Mouse (Mus musculus) MEL (cell line): ENCODE measurements around the gene Tradd. TPM values are rescaled to one million over a fixed set of nuclear protein-coding genes. Genes with fewer than 3 reads are reported as not detected.

Experiments
- DNase-seq: peaks from one replicate; pipeline ENCODE4 v3.0.0; 2011; ENCODE audit warnings: low read depth, low spot score
- H3K27ac ChIP-seq: 2 replicates; pipeline ENCODE4 v1.5.1; 2012; ENCODE audit warnings: low read depth, mild to moderate bottlenecking, control low read depth, low read length, moderate library complexity; ENCODE audit not compliant: control insufficient read depth
- H3K27me3 ChIP-seq, 2 experiments: fragments of 150-350 bp in 1 of 2; sonication (generic) in 1 of 2; 2 replicates each; pipeline ENCODE4 v1.6.1; 2012; ENCODE audit warnings: low read length in 2 of 2, mild to moderate bottlenecking in 2 of 2, improper control_type of control experiment in 1 of 2, moderate library complexity in 1 of 2; ENCODE audit not compliant: insufficient read depth in 2 of 2, control insufficient read depth in 1 of 2
- H3K36me3 ChIP-seq, 2 experiments: 2 replicates each; pipeline ENCODE4 v1.6.1; 2012 to 2014; ENCODE audit warnings: low read length in 2 of 2, improper control_type of control experiment in 1 of 2, inconsistent platforms in 1 of 2, mild to moderate bottlenecking in 1 of 2; ENCODE audit not compliant: insufficient read depth in 2 of 2, control insufficient read depth in 1 of 2
- H3K4me1 ChIP-seq, 2 experiments: fragments of 150-350 bp in 1 of 2; sonication (generic) in 1 of 2; 2 replicates each; pipeline ENCODE4 v1.6.1; 2012; ENCODE audit warnings: low read length in 2 of 2, improper control_type of control experiment in 1 of 2, mild to moderate bottlenecking in 1 of 2; ENCODE audit not compliant: insufficient read depth in 2 of 2, control insufficient read depth in 1 of 2
- H3K4me3 ChIP-seq, 2 experiments: fragments of 150-350 bp in 1 of 2; sonication (generic) in 1 of 2; 2 replicates each; pipeline ENCODE4 v1.5.1; 2012; ENCODE audit warnings: low read depth in 2 of 2, low read length in 2 of 2, mild to moderate bottlenecking in 2 of 2, moderate library complexity in 2 of 2, control low read depth in 1 of 2, improper control_type of control experiment in 1 of 2; ENCODE audit not compliant: control insufficient read depth in 1 of 2, insufficient read depth in 1 of 2
- H3K79me2 ChIP-seq: 2 replicates; pipeline ENCODE4 v1.6.1; 2012; ENCODE audit warnings: mild to moderate bottlenecking, low read length, moderate library complexity; ENCODE audit not compliant: control insufficient read depth, poor library complexity, insufficient read depth
- H3K9ac ChIP-seq: 2 replicates; pipeline ENCODE4 v1.6.1; 2012; ENCODE audit warnings: low read depth, mild to moderate bottlenecking, control low read depth, low read length, moderate library complexity; ENCODE audit not compliant: control insufficient read depth, poor library complexity, severe bottlenecking
- H3K9me3 ChIP-seq: fragments of 150-350 bp; sonication (generic); replicated peaks from 2 replicates; pipeline ENCODE4 v1.6.1; 2012; ENCODE audit warnings: mild to moderate bottlenecking, low read length, improper control_type of control experiment, moderate library complexity; ENCODE audit not compliant: insufficient read depth
- BHLHE40 ChIP-seq: IDR thresholded peaks from 2 replicates; pipeline ENCODE4 v1.6.1; 2012; ENCODE audit warnings: low read depth, mild to moderate bottlenecking, inconsistent platforms, low read length, improper control_type of control experiment, borderline replicate concordance
- CTCF ChIP-seq, 3 experiments: IDR thresholded peaks in 2 of 3; conservative IDR thresholded peaks in 1 of 3; 2 replicates each; pipeline ENCODE4 v1.5.1; 2011 to 2012; ENCODE audit warnings: low read length in 3 of 3, low read depth in 2 of 3, mild to moderate bottlenecking in 2 of 3, improper control_type of control experiment in 1 of 3, inconsistent platforms in 1 of 3, mixed read lengths in 1 of 3, moderate library complexity in 1 of 3; ENCODE audit not compliant: control insufficient read depth in 1 of 3, insufficient read depth in 1 of 3, poor library complexity in 1 of 3, severe bottlenecking in 1 of 3
- E2F4 ChIP-seq: IDR thresholded peaks from 2 replicates; pipeline ENCODE4 v1.6.1; 2011; ENCODE audit warnings: low read depth, low read length, improper control_type of control experiment, borderline replicate concordance
- HCFC1 ChIP-seq: IDR thresholded peaks from 2 replicates; pipeline ENCODE4 v1.6.1; 2012; ENCODE audit warnings: low read depth, mild to moderate bottlenecking, inconsistent platforms, low read length, improper control_type of control experiment, moderate library complexity
- KAT2A ChIP-seq: conservative IDR thresholded peaks from 2 replicates; pipeline ENCODE4 v1.6.1; 2012; ENCODE audit warnings: low read depth, low read length, improper control_type of control experiment, inconsistent platforms
- MAZ ChIP-seq: IDR thresholded peaks from 2 replicates; pipeline ENCODE4 v1.6.1; 2012; ENCODE audit warnings: low read depth, mild to moderate bottlenecking, inconsistent platforms, low read length, improper control_type of control experiment
- MYB ChIP-seq: IDR thresholded peaks from 2 replicates; pipeline ENCODE4 v1.6.1; 2011; ENCODE audit warnings: mild to moderate bottlenecking, low read depth, low read length, improper control_type of control experiment
- MYC ChIP-seq: IDR thresholded peaks from 2 replicates; pipeline ENCODE4 v1.6.1; 2011; ENCODE audit warnings: low read depth, mild to moderate bottlenecking, low read length, improper control_type of control experiment, moderate library complexity
- NRF1 ChIP-seq: IDR thresholded peaks from 2 replicates; pipeline ENCODE4 v1.6.1; 2014; ENCODE audit warnings: low read depth, mild to moderate bottlenecking, inconsistent platforms, low read length, improper control_type of control experiment, moderate library complexity; ENCODE audit not compliant: poor library complexity, insufficient read depth, severe bottlenecking
- RAD21 ChIP-seq: IDR thresholded peaks from 2 replicates; pipeline ENCODE4 v1.6.1; 2011; ENCODE audit warnings: mild to moderate bottlenecking, low read depth, low read length, improper control_type of control experiment
- SMC3 ChIP-seq: IDR thresholded peaks from 2 replicates; pipeline ENCODE4 v1.6.1; 2011; ENCODE audit warnings: low read depth, low read length, improper control_type of control experiment
- TAL1 ChIP-seq: IDR thresholded peaks from 2 replicates; pipeline ENCODE4 v1.6.1; 2012; ENCODE audit warnings: mild to moderate bottlenecking, inconsistent platforms, low read length, moderate library complexity, mixed read lengths
- TBP ChIP-seq: IDR thresholded peaks from 2 replicates; pipeline ENCODE4 v1.8.0; 2011; ENCODE audit warnings: low read depth, low read length, improper control_type of control experiment
- USF1 ChIP-seq: IDR thresholded peaks from 2 replicates; pipeline ENCODE4 v1.6.1; 2014; ENCODE audit warnings: low read depth, mild to moderate bottlenecking, inconsistent platforms, low read length, improper control_type of control experiment, moderate library complexity
- ZC3H11A ChIP-seq: IDR thresholded peaks from 2 replicates; pipeline ENCODE4 v1.6.1; 2012; ENCODE audit warnings: low read depth, mild to moderate bottlenecking, inconsistent platforms, low read length, improper control_type of control experiment
- ZMIZ1 ChIP-seq: IDR thresholded peaks from 2 replicates; pipeline ENCODE4 v1.6.1; 2012; ENCODE audit warnings: low read depth, mild to moderate bottlenecking, inconsistent platforms, low read length, improper control_type of control experiment, moderate library complexity
- polyA plus RNA-seq, 2 experiments: library from polyadenylated mRNA; stranded (reverse) in 1 of 2; unstranded in 1 of 2; fragments of >175 nt in 1 of 2; fragments of >200 nt in 1 of 2; gene quantifications; 2 replicates each; pipeline versions ENCODE4 v1.2.1 to v1.2.4; 2012; ENCODE audit warnings: low replicate concordance in 2 of 2, low read depth in 1 of 2; ENCODE audit not compliant: insufficient read length in 2 of 2, insufficient read depth in 1 of 2, missing spikeins in 1 of 2
- total RNA-seq: library from RNA; depleted of rRNA; stranded (reverse); fragments of 300-350 nt; gene quantifications from 2 replicates; pipeline ENCODE4 v1.2.3, GENCODE M21; 2012

Tradd gene
- total and polyA plus RNA-seq, 3 experiments: 31.0 to 33.5 TPM; not detected in 1

GRCm38 (mm10) chr8:105288958-105289732 lies 24.7 kb upstream of the Tradd start (continued):
- TF ChIP-seq TBP (peak; percentile 95), KAT2A (no peak; the same call in 1 of the 2 replicates), MYC (peak; percentile 32; the same call in 1 of the 2 replicates), SMC3 (no peak)

DNA sequence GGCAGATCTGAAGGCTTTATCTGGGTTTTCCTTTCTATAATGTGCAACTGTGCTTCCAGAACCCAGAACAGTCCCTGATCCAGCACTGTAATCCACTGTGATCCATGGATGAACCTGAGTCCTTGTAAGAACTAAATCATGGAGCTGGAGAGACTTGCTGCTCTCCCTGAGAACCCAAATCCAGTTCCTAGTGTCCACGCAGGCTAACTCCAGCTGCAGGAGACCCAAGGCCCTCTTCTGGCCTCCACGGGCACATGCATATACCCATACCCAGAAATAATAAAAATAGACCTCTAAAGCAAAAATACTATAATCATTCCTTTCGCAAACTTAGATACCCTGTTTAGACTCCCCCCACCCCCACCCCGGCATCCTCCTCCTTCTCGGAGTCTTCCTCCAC lies 23.8 kb upstream of the Tradd start:
- Histone ChIP-seq H3K9ac (peak overlapping the region; percentile 59), H3K27ac (no peak overlapping the region; the same call in 1 of the 2 replicates), H3K4me1 (peaks cover 4 to 20% of the 10 kb centered on the region in 2 experiments; a peak in 3 of 4 replicates), H3K79me2 (peaks cover 3% of the 10 kb centered on the region), H3K27me3 (no peaks in the 10 kb centered on the region), H3K4me3 (peak overlapping the region; percentile 70 to 86), H3K36me3 (peaks cover 0 to 6% of the 10 kb centered on the region in 2 experiments; a peak in 2 of 4 replicates), H3K9me3 (no peaks in the 10 kb centered on the region)
- peak; percentile 58 for DNase-seq
- peak; percentile 36 for TF ChIP-seq SMC3
- no peak for TF ChIP-seq HCFC1
- no peak for TF ChIP-seq E2F4
- TF ChIP-seq BHLHE40: no peak
- TF ChIP-seq ZMIZ1: no peak
- 0 out of 2 replicates have a peak, but pooled peaks have one; percentile 14 for TF ChIP-seq MAZ
- TF ChIP-seq TAL1: no peak
- no peak; the same call in 1 of the 2 replicates for TF ChIP-seq RAD21
- peak; percentile 9 to 20 (median 19); a peak in 2 of 6 replicates for TF ChIP-seq CTCF (IDR thresholded peaks at IDR 0.05 in 2 of 3, conservative IDR thresholded peaks at IDR 0.05 in 1 of 3; ENCODE audit: control insufficient read depth in 1 of 3, insufficient read depth in 1 of 3, low read depth in 2 of 3, low read length in 3 of 3, poor library complexity in 1 of 3, severe bottlenecking in 1 of 3)

DNA sequence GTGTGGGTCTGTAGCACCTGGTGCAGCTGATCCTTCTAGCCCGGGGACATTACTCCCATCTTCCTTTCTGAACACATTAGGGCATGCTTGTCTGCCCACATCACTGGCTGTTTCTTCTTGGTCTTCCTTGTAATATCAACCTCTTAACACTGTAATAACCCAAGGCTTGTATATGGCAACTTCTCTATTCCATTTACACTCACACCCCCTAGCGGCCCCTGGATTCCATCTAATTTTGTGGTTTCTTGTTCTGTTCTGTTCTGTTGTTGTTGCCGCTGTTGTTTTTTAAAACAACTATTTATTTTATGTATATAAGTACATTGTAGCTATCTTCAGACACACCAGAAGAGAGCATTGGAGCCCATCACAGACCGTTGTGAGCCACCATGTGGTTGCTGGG lies 22.5 kb upstream of the Tradd start:
- no peak overlapping the region for H3K9ac ChIP-seq
- no peak overlapping the region for H3K27ac ChIP-seq
- TF ChIP-seq MYB (no peak), NRF1 (no peak), MYC (no peak), HCFC1 (no peak), USF1 (no peak), SMC3 (peak; percentile 42; the same call in 1 of the 2 replicates), ZC3H11A (peak; percentile 54), CTCF (IDR thresholded peaks at IDR 0.05 in 2 of 3, conservative IDR thresholded peaks at IDR 0.05 in 1 of 3; ENCODE audit: control insufficient read depth in 1 of 3, insufficient read depth in 1 of 3, low read depth in 2 of 3, low read length in 3 of 3, poor library complexity in 1 of 3, severe bottlenecking in 1 of 3) (peak in 2 of 3 experiments; percentile 10 to 63; a peak in 2 of 6 replicates), MAZ (no peak), RAD21 (peak; percentile 67)
- peaks cover 3% of the 10 kb centered on the region for H3K79me2 ChIP-seq
- H3K27me3 ChIP-seq: no peaks in the 10 kb centered on the region
- peaks cover 8 to 34% of the 10 kb centered on the region in 2 experiments for H3K4me1 ChIP-seq
- H3K4me3 ChIP-seq: no peak overlapping the region
- DNase-seq: peak; percentile 59
- no peaks in the 10 kb centered on the region for H3K9me3 ChIP-seq
- peaks cover 0 to 18% of the 10 kb centered on the region in 2 experiments; a peak in 2 of 4 replicates for H3K36me3 ChIP-seq
